Mouse (Mus musculus) stomach, embryonic 16.5 days (tissue): ENCODE measurements at regions not wholly inside any gene's neighbourhood (a gene's known extent, or its start where the extent isn't known, plus 50 kb on each side); places are given as distances from the start of the nearest gene placed in this dataset.

Source experiments
- ATAC-seq: fragments of 200-750 bp; cut with Nextera tagmentation; 2 replicates; pipeline ENCODE4 v1.8.0; 2017; ENCODE audit warnings: moderate number of reproducible peaks, moderate TSS enrichment; ENCODE audit not compliant: insufficient read depth, low FRiP score
- H3K27ac ChIP-seq: fragments of 300-500 bp; sonication (generic); 2 replicates; pipeline ENCODE4 v1.5.1; 2014; ENCODE audit warnings: low read length
- H3K27me3 ChIP-seq: fragments of 300-500 bp; sonication (generic); 2 replicates; pipeline ENCODE4 v1.6.1; 2014; ENCODE audit warnings: low read length, control low read depth, mixed read lengths; ENCODE audit not compliant: control insufficient read depth, insufficient read depth
- H3K36me3 ChIP-seq: fragments of 300-500 bp; sonication (generic); 2 replicates; pipeline ENCODE4 v1.6.1; 2014; ENCODE audit warnings: low read length; ENCODE audit not compliant: control insufficient read depth, insufficient read depth
- H3K4me1 ChIP-seq: fragments of 300-500 bp; sonication (generic); 2 replicates; pipeline ENCODE4 v1.6.1; 2014; ENCODE audit warnings: low read length, control low read depth, mixed read lengths; ENCODE audit not compliant: control insufficient read depth, insufficient read depth
- H3K4me2 ChIP-seq: fragments of 300-500 bp; sonication (generic); 2 replicates; pipeline ENCODE4 v1.6.1; 2014; ENCODE audit warnings: low read depth, low read length, mixed read lengths
- H3K4me3 ChIP-seq: fragments of 300-500 bp; sonication (generic); replicated peaks from 2 replicates; pipeline ENCODE4 v1.5.1; 2014; ENCODE audit warnings: mild to moderate bottlenecking, low read length
- H3K9ac ChIP-seq: fragments of 300-500 bp; sonication (generic); 2 replicates; pipeline ENCODE4 v1.6.1; 2014; ENCODE audit warnings: low read length
- H3K9me3 ChIP-seq: fragments of 300-500 bp; sonication (generic); replicated peaks from 2 replicates; pipeline ENCODE4 v1.6.1; 2016; ENCODE audit warnings: low read length, control low read depth; ENCODE audit not compliant: control insufficient read depth
- WGBS: fragments of 180-500 bp; shearing (Covaris S2); extraction: QIAGEN DNeasy Blood & Tissue Kit; methylation state at CpG from one replicate; pipeline ENCODE4 v1.1.7; 2014; 5-methylcytosine and 5-hydroxymethylcytosine counted together

- 34% methylated on average over 14 of the region's 14 CpGs for WGBS
- Histone ChIP-seq H3K27me3 (no peaks in the 10 kb centered on the region), H3K9ac (no peak overlapping the region), H3K27ac (no peak overlapping the region), H3K4me2 (no peak overlapping the region), H3K9me3 (no peaks in the 10 kb centered on the region), H3K4me1 (no peaks in the 10 kb centered on the region), H3K4me3 (no peak overlapping the region), H3K36me3 (no peaks in the 10 kb centered on the region)
- ATAC-seq = no peak
Observed at GRCm38 (mm10) chr10:46057362-46058198, 480.0 kb downstream of the Hace1 start.

- Histone ChIP-seq H3K27ac (no peak overlapping the region), H3K36me3 (no peaks in the 10 kb centered on the region), H3K9ac (no peak overlapping the region), H3K4me1 (no peaks in the 10 kb centered on the region), H3K4me2 (no peak overlapping the region), H3K27me3 (no peaks in the 10 kb centered on the region), H3K9me3 (no peaks in the 10 kb centered on the region), H3K4me3 (no peak overlapping the region)
- no peak for ATAC-seq
- WGBS = 75% methylated on average over 5 of the region's 5 CpGs
Observed at GRCm38 (mm10) chr10:46058199-46058472, 480.5 kb downstream of the Hace1 start.

GRCm38 (mm10) chr10:46059285-46059684, 481.7 kb downstream of the Hace1 start:
- Histone ChIP-seq H3K4me3 (no peak overlapping the region), H3K9ac (no peak overlapping the region), H3K36me3 (no peaks in the 10 kb centered on the region), H3K4me2 (no peak overlapping the region), H3K4me1 (no peaks in the 10 kb centered on the region), H3K27ac (no peak overlapping the region), H3K9me3 (no peaks in the 10 kb centered on the region), H3K27me3 (no peaks in the 10 kb centered on the region)
- 83% methylated on average over 3 of the region's 3 CpGs for WGBS
- ATAC-seq = no peak

- no peak for ATAC-seq
- no peaks in the 10 kb centered on the region for H3K36me3 ChIP-seq
- H3K4me2 ChIP-seq = no peak overlapping the region
- H3K27me3 ChIP-seq = no peaks in the 10 kb centered on the region
- no peak overlapping the region for H3K27ac ChIP-seq
- no peaks in the 10 kb centered on the region for H3K4me1 ChIP-seq
- no peak overlapping the region for H3K9ac ChIP-seq
- 83% methylated on average over 4 of the region's 4 CpGs for WGBS
- no peaks in the 10 kb centered on the region for H3K9me3 ChIP-seq
- no peak overlapping the region for H3K4me3 ChIP-seq
Observed at GRCm38 (mm10) chr10:46063831-46064230, 486.2 kb downstream of the Hace1 start.

- Histone ChIP-seq H3K27me3 (no peaks in the 10 kb centered on the region), H3K27ac (no peak overlapping the region), H3K4me3 (no peak overlapping the region), H3K9me3 (no peaks in the 10 kb centered on the region), H3K9ac (no peak overlapping the region), H3K36me3 (no peaks in the 10 kb centered on the region), H3K4me1 (no peaks in the 10 kb centered on the region), H3K4me2 (no peak overlapping the region)
- WGBS = 73% methylated on average over 3 of the region's 3 CpGs
- no peak for ATAC-seq
Observed at GRCm38 (mm10) chr10:46070766-46071165, 493.1 kb downstream of the Hace1 start.

DNA sequence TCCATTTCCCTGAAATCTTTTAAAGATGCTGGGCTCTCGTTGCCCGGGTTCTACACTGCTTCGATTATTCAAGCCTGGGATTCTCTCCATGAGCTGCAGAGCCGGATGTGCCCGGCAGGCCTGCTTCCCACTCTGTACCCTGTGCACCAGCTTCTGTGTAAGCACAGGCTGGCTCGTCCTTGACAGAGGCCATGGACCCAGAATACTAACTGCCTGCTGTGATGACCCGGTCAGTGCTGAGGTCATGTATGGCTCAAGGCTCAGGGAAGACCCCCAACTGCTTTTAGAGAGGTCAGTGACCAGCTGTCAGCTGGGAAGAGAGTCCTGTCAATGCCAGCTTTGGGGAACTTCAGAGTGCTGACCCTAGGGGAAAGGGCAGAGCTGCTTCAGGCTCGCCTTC, 493.6 kb downstream of the Hace1 start:
- no peaks in the 10 kb centered on the region for H3K4me1 ChIP-seq
- H3K9me3 ChIP-seq = no peaks in the 10 kb centered on the region
- H3K27ac ChIP-seq = no peak overlapping the region
- no peak overlapping the region for H3K4me3 ChIP-seq
- no peaks in the 10 kb centered on the region for H3K27me3 ChIP-seq
- H3K9ac ChIP-seq = no peak overlapping the region
- H3K36me3 ChIP-seq = no peaks in the 10 kb centered on the region
- no peak overlapping the region for H3K4me2 ChIP-seq
- ATAC-seq = no peak
- WGBS = 51% methylated on average over 8 of the region's 8 CpGs

DNA sequence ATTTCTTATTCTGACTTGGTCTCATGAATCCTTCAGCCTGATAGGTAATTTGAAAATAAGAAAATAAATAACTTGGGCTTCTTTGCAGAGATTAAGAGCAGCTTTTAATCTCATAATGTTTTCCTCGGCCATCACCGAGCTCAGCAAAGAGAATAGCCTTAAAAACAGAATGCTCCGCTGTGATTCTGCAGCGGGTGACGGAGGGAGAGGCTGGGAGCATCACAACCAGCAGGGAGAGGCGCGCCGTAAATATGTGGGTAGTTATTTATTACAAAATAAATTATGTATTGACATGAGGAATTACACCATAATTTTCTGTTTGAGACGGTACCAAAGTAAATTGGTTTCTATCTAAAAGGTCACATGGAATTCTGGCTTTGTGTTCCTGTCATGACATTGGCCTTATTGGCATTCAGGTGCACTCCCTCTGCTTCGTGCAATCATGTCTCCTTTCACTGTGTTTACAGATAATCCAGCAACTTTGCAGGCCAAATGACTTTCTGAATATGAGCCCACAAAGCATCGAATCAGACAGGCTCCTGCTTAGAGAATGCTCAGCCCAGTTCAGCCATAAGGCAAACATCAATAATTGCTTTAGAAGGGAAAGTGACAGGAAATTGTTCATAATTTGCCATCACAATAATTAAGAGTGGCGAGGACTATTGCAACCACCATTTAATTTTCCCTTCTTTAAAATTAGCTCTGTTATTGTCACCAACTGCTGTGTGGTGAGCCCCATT, 494.4 kb downstream of the Hace1 start:
- Histone ChIP-seq H3K9me3 (no peaks in the 10 kb centered on the region), H3K27ac (no peak overlapping the region), H3K27me3 (no peaks in the 10 kb centered on the region), H3K4me3 (no peak overlapping the region), H3K36me3 (no peaks in the 10 kb centered on the region), H3K4me2 (no peak overlapping the region), H3K4me1 (no peaks in the 10 kb centered on the region; the same call in 1 of the 2 replicates), H3K9ac (no peak overlapping the region)
- 75% methylated on average over 12 of the region's 12 CpGs for WGBS
- no peak for ATAC-seq

DNA sequence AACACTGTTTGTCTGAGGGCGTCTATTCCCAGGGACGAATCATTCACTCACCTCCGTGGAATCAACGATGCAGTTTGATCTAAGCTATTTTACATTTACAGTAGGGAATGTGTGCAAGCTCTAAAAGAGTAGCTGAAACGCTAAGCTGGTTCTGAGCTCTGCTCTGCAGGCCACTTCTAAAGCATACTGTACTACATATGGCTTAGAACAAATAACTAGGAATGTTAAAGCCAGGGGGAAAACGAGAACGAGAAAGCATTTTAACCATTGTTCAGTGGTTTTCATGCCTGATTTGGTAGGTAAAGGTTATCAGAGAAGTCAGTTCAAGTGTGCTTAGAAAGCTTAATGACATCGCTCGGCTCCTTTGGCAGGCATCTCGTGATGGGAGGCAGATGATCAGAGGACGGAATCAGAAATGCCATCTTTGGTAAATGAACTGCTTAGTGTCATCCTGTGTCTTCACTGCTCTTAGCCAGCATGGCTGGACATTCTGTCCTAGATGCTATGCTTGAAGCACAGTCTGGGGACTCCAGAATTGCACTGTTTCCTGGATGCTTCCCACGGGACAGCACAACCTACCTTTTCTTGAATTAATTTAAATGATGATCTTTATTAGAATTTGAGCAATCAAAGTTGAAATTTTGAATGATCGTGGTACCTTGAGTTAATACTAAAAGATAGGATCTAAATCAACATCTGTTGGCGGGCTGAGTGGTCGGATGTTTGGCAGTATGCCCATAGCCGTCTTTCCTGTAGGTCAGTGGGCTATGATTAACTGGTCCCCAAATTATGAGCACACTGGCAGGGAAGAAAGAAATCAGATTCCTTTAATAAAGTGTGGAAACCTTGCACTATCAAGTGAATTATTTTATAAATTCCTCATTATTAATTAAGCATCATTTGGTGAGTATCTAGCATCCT, 495.2 kb downstream of the Hace1 start:
- no peaks in the 10 kb centered on the region; the same call in 1 of the 2 replicates for H3K4me1 ChIP-seq
- ATAC-seq = no peak
- no peak overlapping the region for H3K4me3 ChIP-seq
- H3K36me3 ChIP-seq = no peaks in the 10 kb centered on the region
- no peak overlapping the region for H3K27ac ChIP-seq
- no peak overlapping the region for H3K4me2 ChIP-seq
- H3K9me3 ChIP-seq = no peaks in the 10 kb centered on the region
- no peaks in the 10 kb centered on the region for H3K27me3 ChIP-seq
- no peak overlapping the region for H3K9ac ChIP-seq
- WGBS = 64% methylated on average over 16 of the region's 16 CpGs

DNA sequence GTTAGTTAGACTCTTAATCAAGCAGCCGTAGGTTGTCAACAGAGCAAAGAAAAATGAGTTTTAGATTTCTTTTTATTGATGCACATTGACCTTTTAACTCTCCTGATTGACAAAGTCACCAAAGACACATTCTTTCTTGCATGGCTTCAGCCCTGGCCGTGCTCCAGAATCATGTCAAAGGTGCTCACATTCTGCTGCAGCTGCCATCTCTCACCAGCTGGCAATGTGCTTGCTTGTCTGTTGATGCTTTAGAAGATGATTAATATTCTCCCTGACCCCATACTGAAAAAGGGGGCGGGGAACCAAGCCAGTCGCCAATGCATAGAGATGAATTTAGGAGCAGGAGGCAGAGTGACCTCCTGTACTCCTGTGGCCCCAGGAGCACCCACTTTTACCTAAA, 510.1 kb downstream of the Hace1 start:
- Histone ChIP-seq H3K36me3 (no peaks in the 10 kb centered on the region), H3K9ac (no peak overlapping the region), H3K27ac (no peak overlapping the region), H3K4me3 (no peak overlapping the region), H3K4me1 (no peaks in the 10 kb centered on the region), H3K27me3 (no peaks in the 10 kb centered on the region), H3K9me3 (no peaks in the 10 kb centered on the region), H3K4me2 (no peak overlapping the region)
- 19% methylated on average over 4 of the region's 4 CpGs for WGBS
- ATAC-seq = no peak
